Mouse (Mus musculus) lung, adult 18-20 months (tissue): Measurements from ENCODE around the gene Cars.
"Not testable (repeated sequence)": the region's sequence is repeated elsewhere in the genome, so short reads cannot be mapped to it uniquely, and the experiment has no call there.

Experiments used
- DNase-seq, 2 experiments: peaks; one replicate each; pipeline ENCODE4 v3.0.0; 2022; ENCODE audit warnings: mixed read lengths in 2 of 2

Cars gene

GRCm38 (mm10) chr7:143599428-143600230 is at the start of gene Cars:
Cars (minus strand) TSS chr7:143600090.
- peak; percentile 96 to 97 for DNase-seq

DNA sequence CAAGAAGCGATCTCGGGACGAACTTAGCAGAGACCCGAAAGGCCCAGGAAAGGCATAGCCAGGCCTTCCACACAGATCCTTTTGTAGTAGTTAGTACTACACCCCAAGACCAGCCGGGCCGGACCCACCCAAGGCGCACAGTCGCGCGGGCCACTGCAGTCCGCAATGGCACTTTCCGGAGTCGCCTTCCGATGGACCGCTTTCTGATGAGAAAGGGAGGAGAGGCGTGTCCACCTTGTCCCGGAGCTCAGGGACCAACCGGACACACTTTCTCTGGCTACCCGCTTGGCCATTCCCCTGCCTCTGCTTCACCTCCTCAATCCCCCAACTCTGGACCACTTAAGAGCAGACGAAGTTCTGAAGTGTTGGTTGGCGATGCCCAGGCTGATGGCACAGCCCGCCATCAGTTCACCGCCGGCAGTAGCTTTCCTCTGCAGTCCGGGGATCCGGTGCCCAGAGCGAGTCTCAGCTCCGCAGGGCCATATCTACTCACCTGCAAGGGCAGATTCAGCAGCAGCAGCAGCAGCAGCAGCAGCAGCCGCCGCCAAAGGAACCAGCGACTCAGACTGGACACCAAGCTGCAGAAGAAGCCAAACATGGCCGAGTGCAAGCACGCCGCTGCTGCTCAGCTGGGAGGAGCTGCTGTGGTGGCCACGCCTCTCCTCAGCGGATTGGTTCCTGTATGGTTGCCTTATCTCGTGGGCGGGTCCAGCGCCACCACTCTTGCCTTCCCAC is 49.3 kb upstream of the Cars start, which contains the start of gene Tnfrsf22:
Gene Tnfrsf22 (minus strand): TSS at position 628 of the 735 bp plus-strand sequence.
- DNase-seq, result peak; percentile 88 to 90

GRCm38 (mm10) chr7:143643949-143644348 is 44.1 kb upstream of the Cars start:
- not testable (repeated sequence) for DNase-seq

GRCm38 (mm10) chr7:143636674-143637073 is 36.8 kb upstream of the Cars start:
- DNase-seq, result no peak

DNA sequence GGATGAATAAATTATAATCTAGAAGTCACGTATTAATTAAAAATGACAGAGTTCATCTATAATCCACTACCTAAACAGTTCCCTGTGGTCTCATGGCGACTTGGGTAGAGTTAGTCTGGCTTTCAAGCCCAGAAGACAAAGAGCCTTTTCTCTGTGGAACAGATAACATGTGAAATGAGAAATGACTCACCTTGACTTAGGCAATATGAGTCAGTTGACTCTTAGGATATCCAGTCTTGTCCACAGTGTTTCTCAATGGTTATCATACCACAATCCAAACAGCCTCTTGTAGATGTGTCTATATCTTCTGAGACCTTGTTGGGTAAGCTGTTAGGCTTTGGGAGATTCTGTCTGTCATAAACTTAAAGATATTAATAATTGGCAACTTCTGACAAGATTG is 31.6 kb upstream of the Cars start:
- no peak for DNase-seq

- no peak for DNase-seq
Measured at GRCm38 (mm10) chr7:143629501-143629900, 29.6 kb upstream of the Cars start.

GRCm38 (mm10) chr7:143628540-143628939 is 28.6 kb upstream of the Cars start, which contains the start of gene Tnfrsf26:
Tnfrsf26 (minus strand) TSS chr7:143628722.
- DNase-seq, result no peak

DNA sequence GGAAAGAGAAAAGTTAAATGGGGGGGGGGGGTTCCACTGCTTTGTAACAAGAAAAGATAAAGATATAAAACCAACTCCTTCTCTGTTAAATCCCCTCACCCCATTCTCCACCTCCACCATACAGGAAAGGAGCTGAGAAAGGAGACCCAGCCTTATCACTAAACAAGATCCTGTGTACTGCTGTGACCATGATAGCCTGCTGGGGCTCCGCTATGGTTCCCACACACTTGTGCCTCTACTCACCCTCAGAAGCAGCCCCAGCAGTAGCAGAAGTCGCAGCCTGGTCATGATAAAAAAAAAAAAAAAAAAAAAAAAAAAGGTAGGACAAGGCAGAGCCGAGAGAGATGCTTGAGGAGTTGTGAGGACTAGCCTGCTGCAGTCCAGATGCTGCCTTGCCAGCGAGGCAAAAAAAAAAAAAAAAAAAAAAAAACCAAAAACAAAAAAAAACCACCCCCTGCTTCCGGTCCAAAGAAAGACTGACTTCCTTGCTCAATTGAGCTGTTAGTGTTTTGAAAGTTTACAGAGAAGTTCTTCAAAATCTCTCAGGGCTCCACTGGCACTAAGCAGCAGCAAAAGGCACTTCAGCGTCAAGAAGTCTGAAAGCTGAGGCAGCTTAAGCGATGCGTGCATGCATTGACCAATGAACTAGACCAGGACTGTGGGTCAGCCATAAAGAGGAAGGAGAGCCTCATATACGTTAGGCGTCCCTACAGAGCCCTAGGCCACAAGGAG is 27.8 kb upstream of the Cars start:
- DNase-seq, result no peak

DNA sequence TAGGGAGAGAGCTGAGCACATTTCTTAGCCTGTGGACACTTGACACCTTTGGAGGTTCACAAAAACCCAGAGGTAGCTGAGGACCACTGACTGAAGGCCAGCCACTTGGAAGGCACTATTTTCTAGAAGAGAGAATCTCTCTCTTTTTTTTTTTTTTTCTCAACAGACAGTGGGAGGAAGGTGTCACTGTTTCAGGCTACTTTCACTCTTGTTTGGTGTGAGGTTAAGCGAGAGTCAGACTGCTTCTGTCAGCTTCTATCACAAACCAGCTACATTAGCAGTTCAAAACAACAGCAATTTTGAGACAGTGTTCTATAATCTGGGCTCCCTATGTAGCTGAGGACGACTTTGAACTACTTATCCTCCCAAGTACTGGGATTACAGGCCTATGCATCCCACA is 26.3 kb upstream of the Cars start:
- DNase-seq, result no peak

DNA sequence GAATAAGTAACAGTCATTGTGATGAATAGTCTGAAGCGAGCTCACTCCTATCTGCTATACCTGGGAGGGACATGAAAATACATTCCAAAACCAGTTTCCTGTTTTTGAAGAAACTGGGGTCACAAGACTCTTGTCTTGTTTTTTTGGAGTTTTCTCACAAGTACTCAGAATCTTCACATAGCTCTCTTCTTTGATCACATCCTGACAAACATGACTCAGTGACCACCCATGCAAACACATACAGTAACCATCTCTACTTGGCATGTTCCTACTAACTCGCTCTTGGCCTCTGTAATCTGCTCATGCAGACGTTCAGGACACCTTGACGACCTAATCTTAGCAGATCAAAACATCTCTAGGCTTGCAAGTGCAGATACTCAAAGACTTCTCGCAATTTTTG is 25.3 kb upstream of the Cars start:
- no peak for DNase-seq

- no peak for DNase-seq
Measured at GRCm38 (mm10) chr7:143624561-143624960, 24.7 kb upstream of the Cars start.

DNA sequence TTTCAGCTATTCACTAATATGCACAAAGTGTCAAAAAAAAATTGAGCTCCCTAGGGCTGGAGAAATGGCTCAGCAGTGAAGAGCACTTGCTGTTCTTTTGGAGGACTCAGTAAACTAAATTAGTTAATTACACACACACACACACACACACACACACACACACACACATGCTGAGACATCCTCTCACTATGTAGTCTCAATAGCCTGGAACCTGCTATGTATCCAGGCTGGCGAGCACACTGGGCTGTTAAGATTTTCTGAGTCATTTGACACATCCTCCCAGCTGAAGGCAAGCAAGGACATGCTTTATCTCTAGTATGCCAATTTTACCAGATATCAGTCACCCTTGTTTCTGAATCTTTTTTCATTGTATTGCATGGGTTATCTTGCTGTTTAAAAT is 21.1 kb upstream of the Cars start:
- no peak for DNase-seq

DNA sequence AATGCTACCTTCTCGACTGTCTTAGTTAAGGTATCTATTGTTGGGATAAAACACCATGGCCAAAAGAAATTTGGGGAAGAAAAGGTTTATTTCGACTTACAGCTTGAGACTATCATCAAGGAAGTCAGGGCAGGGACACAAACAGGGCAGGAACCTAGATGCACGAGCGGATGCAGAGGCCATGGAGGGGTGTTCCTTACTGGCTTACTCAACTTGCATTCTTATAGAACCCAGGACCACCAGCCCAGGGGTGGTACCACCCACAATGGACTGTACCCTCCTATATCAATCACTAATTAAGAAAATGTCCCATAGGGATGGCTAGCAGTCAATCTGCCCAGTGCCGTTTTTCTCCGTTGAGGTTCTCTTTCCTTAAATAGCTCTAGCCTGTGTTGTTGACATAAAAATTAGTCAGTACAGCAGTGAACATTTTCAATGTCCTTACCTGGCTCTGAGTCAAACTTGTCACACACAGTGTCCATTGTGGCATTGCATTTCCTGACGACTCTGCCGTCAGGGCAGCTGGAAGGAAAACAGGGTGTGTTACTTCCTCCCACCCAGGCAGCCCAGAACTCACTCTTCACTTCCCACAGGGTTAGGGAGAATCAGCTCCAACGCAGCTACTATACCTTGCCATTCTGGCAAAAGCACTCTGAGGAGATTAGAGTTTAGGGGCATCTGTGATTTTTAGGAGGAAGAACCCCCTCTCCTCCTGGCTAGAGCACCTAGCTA is 14.7 kb upstream of the Cars start:
- peak; percentile 40 to 54 for DNase-seq

- no peak for DNase-seq
Measured at GRCm38 (mm10) chr7:143612215-143612614, 12.3 kb upstream of the Cars start.

DNA sequence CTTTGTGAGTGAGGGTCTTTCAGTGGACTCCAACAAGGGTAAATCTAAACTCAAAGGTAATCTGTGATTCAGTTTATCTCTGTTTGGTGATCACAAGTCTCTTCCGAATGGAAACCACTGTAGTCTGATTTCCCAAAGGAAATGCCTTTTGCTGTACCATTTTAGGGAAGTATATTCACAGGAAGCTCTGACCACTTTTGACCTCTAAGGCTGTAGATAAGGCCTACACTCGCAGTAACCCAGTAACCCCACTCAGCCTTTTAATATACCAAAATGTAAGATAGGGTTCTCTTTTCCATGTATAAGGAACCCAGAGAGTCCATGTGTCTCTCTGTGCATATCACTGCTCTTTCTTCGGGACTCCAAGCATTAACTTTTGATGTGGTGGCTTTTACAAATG is 5.4 kb upstream of the Cars start:
- DNase-seq, result no peak

- DNase-seq, result no peak
Measured at GRCm38 (mm10) chr7:143604889-143605288, 5.0 kb upstream of the Cars start.

DNA sequence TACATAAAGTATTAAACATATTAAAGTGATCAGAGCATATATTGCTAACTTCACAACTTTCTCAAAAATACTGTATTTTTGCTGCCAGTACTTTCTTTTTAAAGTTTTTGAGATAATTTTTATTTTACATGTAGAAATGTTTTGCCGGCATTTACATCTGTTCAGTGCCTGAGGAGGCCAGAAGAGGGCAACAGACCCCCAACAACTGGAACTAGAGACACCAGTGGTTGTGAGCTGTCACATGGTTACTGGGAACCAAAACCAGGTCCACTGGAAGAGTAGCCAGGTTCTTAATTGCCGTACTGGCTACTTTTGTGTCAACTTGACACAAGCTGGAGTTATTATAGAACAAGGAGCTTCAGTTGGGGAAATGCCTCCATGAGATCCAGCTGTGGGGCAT is 1.8 kb upstream of the Cars start:
- DNase-seq, result no peak

DNA sequence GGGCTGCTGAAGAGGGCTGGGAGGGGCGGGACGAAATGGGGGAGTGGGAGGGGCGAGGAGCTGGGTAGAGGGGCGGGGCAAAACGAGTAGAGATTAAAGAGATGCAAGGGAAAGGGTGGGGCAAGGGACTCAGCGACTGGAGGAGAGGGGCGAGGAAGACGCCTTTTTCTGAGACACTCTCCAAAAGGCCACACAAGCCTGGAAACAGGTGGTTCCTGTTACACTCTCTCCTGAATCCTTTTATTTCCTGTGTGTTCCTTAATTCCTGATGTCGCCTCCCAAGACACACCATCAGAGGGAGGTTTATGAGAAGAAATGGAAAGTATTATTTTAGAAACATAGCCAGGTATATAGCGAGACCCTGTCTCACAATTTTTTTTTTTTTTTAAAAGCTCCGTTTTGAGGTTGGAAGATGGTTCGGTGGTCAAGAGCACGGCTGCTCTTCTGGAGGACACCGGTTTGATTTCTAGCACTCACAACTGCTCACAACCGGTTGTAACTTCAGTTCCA is 396 bp upstream of the Cars start:
- DNase-seq, result no peak

- DNase-seq, result no peak
Measured at GRCm38 (mm10) chr7:143594865-143595264, 5.0 kb downstream of the Cars start.

- DNase-seq, result no peak
Measured at GRCm38 (mm10) chr7:143592255-143592654, 7.6 kb downstream of the Cars start.

GRCm38 (mm10) chr7:143588006-143588405 is 11.9 kb downstream of the Cars start:
- DNase-seq, result no peak

DNA sequence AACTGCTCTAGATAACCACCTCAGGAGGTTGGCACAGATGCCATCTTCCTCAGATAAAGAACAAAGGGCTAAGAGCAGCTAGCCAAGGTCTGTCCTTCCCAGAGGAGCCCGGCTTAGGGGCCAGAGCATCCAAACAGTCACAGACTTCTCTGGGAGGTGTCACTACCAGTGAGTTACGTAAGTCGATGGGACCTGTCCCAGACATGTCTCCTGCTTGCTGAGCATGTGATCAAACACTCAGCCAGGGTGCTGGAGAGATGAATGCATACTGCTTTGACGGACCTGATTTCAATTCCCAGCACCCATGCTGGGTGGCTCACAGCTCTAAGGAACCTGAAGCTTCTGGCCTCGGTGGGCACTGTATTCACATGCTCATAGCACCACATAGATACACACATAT is 12.3 kb downstream of the Cars start:
- DNase-seq, result no peak
